Mouse (Mus musculus) G1E (cell line): ENCODE results near the gene Gtf2h4. TPM values are rescaled to one million over a fixed set of nuclear protein-coding genes. Genes with fewer than 3 reads are reported as not detected.

Experiments
- ATAC-seq: 2 replicates; pipeline ENCODE4 v1.8.0; 2016; ENCODE audit warnings: mild to moderate bottlenecking; ENCODE audit not compliant: insufficient number of reproducible peaks, poor library complexity, low FRiP score, severe bottlenecking; ENCODE audit errors: extremely low read depth
- DNase-seq: peaks from one replicate; pipeline ENCODE4 v3.0.0; 2012; ENCODE audit warnings: low spot score
- H3K27me3 ChIP-seq: 2 replicates; pipeline ENCODE4 v1.6.1; 2012; ENCODE audit warnings: mild to moderate bottlenecking, low read length, inconsistent platforms; ENCODE audit not compliant: insufficient read depth
- H3K36me3 ChIP-seq: replicated peaks from 2 replicates; pipeline ENCODE3; 2012; ENCODE audit warnings: mild to moderate bottlenecking, inconsistent platforms
- H3K4me1 ChIP-seq: 2 replicates; pipeline ENCODE4 v1.6.1; 2012; ENCODE audit warnings: low read depth, low read length, inconsistent platforms, mixed read lengths; ENCODE audit not compliant: insufficient read depth
- H3K4me3 ChIP-seq: 2 replicates; pipeline ENCODE4 v1.5.1; 2012; ENCODE audit warnings: low read depth, mild to moderate bottlenecking, inconsistent platforms, low read length, moderate library complexity, mixed read lengths
- H3K9me3 ChIP-seq: replicated peaks from 2 replicates; pipeline ENCODE4 v1.6.1; 2012; ENCODE audit warnings: inconsistent platforms
- CTCF ChIP-seq: IDR thresholded peaks from 2 replicates; pipeline ENCODE4 v1.5.1; 2012; ENCODE audit warnings: low read depth, low read length, inconsistent platforms, mixed read lengths
- GATA1 ChIP-seq: IDR thresholded peaks from 2 replicates; pipeline ENCODE4 v1.6.1; 2012; ENCODE audit warnings: borderline replicate concordance, low read length, inconsistent platforms, mixed read lengths
- GATA2 ChIP-seq: IDR thresholded peaks from 2 replicates; pipeline ENCODE4 v1.6.1; 2012; ENCODE audit warnings: low read depth, low read length, inconsistent platforms, borderline replicate concordance
- POLR2AphosphoS5 ChIP-seq: IDR thresholded peaks from 2 replicates; pipeline ENCODE4 v1.6.1; 2012; ENCODE audit warnings: low read depth, low read length, inconsistent platforms; ENCODE audit not compliant: insufficient replicate concordance
- TAL1 ChIP-seq: conservative IDR thresholded peaks from 2 replicates; pipeline ENCODE4 v1.6.1; 2012; ENCODE audit warnings: low read depth, low read length, inconsistent platforms, mixed read lengths
- polyA plus RNA-seq: library from polyadenylated mRNA; stranded (reverse); fragments of >175 nt; gene quantifications from 2 replicates; pipeline ENCODE4 v1.2.3, GENCODE M21; 2012
- total RNA-seq, 2 experiments: library from RNA; stranded (forward) in 1 of 2; stranded (reverse) in 1 of 2; fragments of 200-1000 nt in 1 of 2; fragments of >200 nt in 1 of 2; fragmentation: Nextera tagmentation in 1 of 2; gene quantifications; 2 replicates each; pipeline ENCODE4 v1.2.3; 2014 to 2017

The Gtf2h4 gene
- total and polyA plus RNA-seq, 3 experiments, result 22.7 to 33.4 (median 27.1) TPM

- H3K9me3 ChIP-seq, result no peaks in the 10 kb centered on the region
- ATAC-seq (no peak), DNase-seq (no peak)
- H3K4me1 ChIP-seq, result peaks cover 23% of the 10 kb centered on the region
- peaks cover 63% of the 10 kb centered on the region for H3K27me3 ChIP-seq
- TF ChIP-seq GATA1 (no peak), POLR2AphosphoS5 (no peak), GATA2 (no peak), TAL1 (no peak), CTCF (no peak)
- no peaks in the 10 kb centered on the region for H3K36me3 ChIP-seq
- H3K4me3 ChIP-seq, result no peak overlapping the region
Measured at GRCm38 (mm10) chr17:35703065-35703464, 29.5 kb upstream of the Gtf2h4 start.

GRCm38 (mm10) chr17:35702605-35703004, 29.1 kb upstream of the Gtf2h4 start:
- ATAC-seq, result no peak

GRCm38 (mm10) chr17:35701978-35702461, 28.5 kb upstream of the Gtf2h4 start:
- Histone ChIP-seq H3K36me3 (no peaks in the 10 kb centered on the region), H3K4me3 (no peak overlapping the region), H3K27me3 (peaks cover 73% of the 10 kb centered on the region), H3K9me3 (no peaks in the 10 kb centered on the region), H3K4me1 (peaks cover 23% of the 10 kb centered on the region)
- TF ChIP-seq CTCF (no peak), POLR2AphosphoS5 (no peak), GATA2 (no peak), GATA1 (no peak), TAL1 (no peak)
- ATAC-seq, result no peak
- no peak for DNase-seq

More at GRCm38 (mm10) chr17:35702605-35703004, 29.1 kb upstream of the Gtf2h4 start:
- no peak overlapping the region for H3K4me3 ChIP-seq
- no peak for TF ChIP-seq TAL1
- TF ChIP-seq GATA2, result no peak
- no peak for TF ChIP-seq POLR2AphosphoS5
- no peaks in the 10 kb centered on the region for H3K9me3 ChIP-seq
- H3K4me1 ChIP-seq, result peaks cover 23% of the 10 kb centered on the region
- DNase-seq, result no peak
- H3K27me3 ChIP-seq, result peaks cover 68% of the 10 kb centered on the region
- H3K36me3 ChIP-seq, result no peaks in the 10 kb centered on the region

GRCm38 (mm10) chr17:35701203-35701977, 27.9 kb upstream of the Gtf2h4 start:
- no peaks in the 10 kb centered on the region for H3K9me3 ChIP-seq
- peaks cover 23% of the 10 kb centered on the region for H3K4me1 ChIP-seq
- DNase-seq (no peak), ATAC-seq (no peak)
- no peak for TF ChIP-seq GATA1
- TF ChIP-seq TAL1, result no peak
- TF ChIP-seq POLR2AphosphoS5, result no peak
- H3K27me3 ChIP-seq, result peaks cover 74% of the 10 kb centered on the region
- H3K36me3 ChIP-seq, result no peaks in the 10 kb centered on the region
- no peak overlapping the region for H3K4me3 ChIP-seq

GRCm38 (mm10) chr17:35700371-35700961, 26.9 kb upstream of the Gtf2h4 start:
- DNase-seq (no peak), ATAC-seq (no peak)
- Histone ChIP-seq H3K4me3 (peak overlapping the region; percentile 54; the same call in 1 of the 2 replicates), H3K9me3 (no peaks in the 10 kb centered on the region), H3K36me3 (no peaks in the 10 kb centered on the region), H3K27me3 (peaks cover 74% of the 10 kb centered on the region), H3K4me1 (peaks cover 23% of the 10 kb centered on the region)
- TF ChIP-seq CTCF (no peak), GATA2 (no peak), POLR2AphosphoS5 (no peak), GATA1 (no peak), TAL1 (no peak)

- H3K27me3 ChIP-seq, result peaks cover 69% of the 10 kb centered on the region
- TF ChIP-seq CTCF (no peak), GATA2 (no peak), POLR2AphosphoS5 (no peak), TAL1 (no peak), GATA1 (no peak)
Measured at GRCm38 (mm10) chr17:35699919-35700318, 26.4 kb upstream of the Gtf2h4 start.

More at GRCm38 (mm10) chr17:35699919-35700318, 26.4 kb upstream of the Gtf2h4 start:
- H3K36me3 ChIP-seq, result no peaks in the 10 kb centered on the region
- ATAC-seq (no peak), DNase-seq (no peak)
- no peak overlapping the region for H3K4me3 ChIP-seq
- H3K4me1 ChIP-seq, result peaks cover 22% of the 10 kb centered on the region
- H3K9me3 ChIP-seq, result no peaks in the 10 kb centered on the region
